Mouse (Mus musculus) ES-CJ7 (cell line): ENCODE measurements around the gene Vma21.
A peak's percentile ranks its signal among the peaks of the same experiment; 100 is the strongest.

Experiments
- DNase-seq: peaks from one replicate; pipeline ENCODE4 v3.0.0; 2011; ENCODE audit warnings: low read depth, low spot score

The Vma21 gene

DNA sequence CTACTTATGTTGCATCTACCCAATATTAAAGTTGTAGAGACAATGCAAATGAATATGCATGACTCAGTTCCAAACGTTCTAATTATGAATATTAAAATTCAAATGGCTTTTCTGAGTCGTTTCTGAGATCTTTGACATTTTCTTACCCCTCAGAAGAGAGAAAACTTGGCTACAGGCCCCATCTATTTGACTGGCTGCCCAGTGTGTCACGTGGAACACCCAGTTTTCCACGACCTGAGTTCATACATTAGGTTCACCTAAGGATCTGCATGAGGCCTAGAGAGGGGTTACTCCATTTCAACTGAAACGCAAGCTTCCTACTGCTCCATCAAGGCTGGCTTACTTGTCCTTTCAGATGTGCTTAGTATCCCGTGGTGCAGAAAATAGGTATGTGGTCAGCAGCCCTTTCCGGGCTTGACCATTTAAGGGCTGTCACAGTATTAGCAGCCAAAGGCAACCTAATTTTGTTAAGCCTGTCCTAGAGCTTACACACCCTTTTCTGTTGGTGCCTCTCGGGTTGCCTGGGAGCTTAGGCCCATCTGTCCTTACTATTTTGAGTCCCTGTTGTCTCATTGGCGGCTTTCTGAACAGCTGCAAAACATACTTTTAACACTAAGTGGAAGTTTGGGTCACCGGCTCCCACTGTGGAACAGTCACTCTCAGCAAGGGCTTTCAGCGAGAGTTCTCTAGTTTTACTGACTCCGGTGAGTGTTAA is at the start of gene Vma21:
Vma21 (plus strand) TSS at position 294 of the 715 bp plus-strand sequence.
- peak; percentile 1 for DNase-seq

DNA sequence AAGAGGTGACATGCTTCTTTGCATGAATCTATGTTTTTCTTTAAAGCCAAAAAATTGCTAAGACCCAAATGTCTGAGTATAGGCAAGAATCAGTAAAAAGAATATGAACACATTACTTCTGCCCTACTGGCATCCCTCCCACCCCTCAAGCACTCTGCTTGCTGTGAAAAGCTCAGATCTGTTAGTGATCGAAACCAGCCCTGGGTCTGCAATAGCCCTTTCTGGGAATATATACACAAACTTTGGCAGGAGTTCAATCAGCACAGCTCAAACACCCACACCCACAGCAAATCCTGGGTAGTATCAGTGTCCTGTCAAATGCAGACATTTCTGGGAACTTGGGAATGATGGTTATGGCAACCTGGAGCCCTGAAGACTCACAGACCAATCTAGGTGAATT is 47.8 kb upstream of the Vma21 start:
- DNase-seq: no peak

DNA sequence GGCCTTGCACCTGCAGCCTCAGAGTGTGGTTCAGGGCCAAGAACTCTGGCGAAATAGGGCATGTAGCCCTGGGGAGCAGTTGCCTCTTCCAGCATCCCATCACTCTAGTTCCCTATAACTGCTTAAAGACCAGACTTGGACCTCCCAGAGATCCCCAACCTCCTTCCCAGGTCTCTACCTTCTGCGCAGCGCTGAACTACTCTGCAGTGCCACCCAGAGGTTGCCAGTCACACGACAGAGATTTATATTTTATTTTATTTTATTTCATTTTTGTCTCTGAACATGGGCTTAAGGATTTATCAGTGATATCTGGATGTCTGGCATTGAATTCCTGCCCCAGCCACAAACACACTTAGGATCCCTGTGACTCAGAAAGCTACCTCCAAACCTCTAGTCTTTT is 24.6 kb upstream of the Vma21 start:
- DNase-seq: no peak

DNA sequence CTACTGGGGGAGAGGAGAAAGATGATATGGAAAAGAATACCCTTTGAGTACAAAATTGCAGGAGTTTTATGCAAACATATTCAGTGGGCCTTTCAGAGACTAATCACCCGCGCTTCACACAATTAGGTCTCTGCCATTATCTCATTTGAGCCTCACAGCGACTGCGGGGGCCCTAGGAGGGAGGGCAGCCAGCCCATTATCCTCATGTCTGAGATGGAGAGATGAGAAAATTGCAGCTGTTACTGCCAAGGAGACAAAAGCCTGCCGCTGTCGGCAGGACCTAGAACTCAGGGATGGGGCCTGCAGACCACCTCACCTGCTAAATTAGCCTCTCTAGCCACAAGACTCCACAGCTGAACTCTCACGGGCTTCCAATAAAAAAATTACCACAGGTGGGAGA is 18.0 kb upstream of the Vma21 start:
- DNase-seq: no peak

DNA sequence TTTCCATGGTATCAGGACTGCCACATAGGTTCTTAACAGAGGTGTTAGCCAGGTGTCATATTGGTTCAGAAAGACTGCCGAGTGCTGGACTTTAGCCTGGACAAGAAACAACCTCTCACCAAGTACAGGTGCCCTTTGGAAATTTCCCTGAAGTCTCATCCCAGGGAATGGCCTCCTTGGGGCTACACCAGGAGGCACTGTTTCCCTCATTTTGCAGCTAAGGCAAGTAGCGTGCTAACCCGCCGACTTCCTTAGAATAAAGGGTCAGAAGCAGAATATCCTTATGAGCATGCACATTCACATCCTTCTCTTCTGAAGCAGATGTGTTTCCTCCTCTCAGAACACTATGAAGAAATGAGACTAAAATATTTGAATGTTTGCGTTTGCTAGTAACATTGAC is 16.8 kb upstream of the Vma21 start:
- peak; percentile 3 for DNase-seq

DNA sequence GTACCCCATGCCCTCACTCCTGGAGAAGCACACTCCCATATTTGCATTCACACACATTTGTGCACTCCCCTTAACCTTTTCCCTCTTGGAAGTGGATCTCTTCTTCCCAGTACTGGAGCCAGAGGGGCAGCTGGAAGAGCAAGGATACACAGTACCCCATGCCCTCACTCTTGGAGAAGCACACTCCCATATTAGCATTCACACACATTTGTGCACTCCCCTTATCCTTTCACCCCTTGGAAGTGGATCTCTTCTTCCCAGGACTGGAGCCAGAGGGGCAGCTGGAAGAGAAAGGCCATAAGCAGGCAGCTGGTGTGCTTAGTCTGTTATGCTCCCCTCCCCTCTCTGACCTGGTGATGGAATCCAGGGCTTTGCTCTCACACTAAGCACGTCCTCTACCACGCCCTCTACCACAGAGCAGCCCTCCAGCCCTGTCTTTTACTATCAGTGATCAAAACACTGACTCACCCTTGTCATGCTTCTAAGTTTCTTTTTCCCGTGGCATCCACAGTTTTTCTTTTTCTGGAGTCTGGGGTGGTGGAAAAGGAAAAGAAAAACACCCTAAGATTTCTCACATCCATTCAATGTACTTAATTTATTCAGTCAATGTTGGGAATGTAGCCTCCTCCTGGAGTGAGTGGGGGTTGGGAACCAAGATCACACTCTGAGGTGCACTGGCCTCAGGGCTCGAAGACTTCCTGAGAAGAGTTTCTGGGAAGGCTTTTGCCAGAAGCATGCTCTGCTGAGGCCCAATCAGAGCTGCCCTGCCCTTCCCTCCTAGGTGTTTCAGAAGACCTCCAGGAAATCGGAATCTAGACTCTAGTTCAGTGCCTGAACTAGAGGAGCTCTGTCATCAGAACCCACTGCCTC is 3.5 kb upstream of the Vma21 start:
- peak; percentile 4 for DNase-seq

DNA sequence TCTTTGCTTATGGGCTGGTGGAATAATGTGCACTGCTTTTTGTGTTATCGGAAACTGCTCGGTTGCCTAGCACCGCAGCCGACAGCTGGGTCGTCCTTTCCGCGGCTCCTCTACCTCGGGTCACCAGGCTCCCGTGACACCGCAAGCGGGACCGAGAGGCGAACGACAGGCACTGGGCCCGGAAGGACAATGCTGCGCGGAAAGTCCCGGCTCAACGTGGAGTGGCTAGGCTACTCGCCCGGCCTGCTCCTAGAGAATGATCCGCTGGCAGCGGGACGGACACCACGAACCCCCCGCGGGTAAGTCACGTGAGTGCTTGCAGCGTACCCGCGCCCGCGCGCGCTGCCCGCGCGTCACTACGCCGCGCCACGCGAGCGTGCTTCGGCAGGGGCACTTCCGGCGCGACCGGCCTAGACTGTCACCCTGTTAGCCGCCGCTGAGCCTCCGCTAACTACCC is 705 bp downstream of the Vma21 start:
- peak; percentile 74 for DNase-seq

DNA sequence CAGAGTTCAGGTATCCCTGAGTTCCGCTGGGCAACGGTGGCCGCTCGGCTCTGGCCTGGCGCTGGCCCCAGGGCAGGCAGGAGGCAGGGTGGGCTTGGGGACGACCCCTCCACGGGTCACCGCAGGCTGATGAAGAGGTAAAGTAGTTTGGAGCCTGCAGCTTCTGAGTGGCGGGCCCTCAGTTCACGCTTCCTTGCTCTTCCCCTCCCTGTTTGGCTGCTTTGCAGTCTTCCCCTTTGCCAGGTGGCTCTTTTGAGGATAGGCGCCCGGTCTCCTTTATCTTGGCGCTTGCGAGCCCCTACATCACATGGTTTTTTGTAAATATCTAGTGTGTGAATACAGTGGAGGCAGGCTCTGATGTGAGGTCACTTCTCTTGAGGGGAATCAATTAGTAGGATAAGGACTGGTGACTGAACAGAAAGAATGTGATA is 1.2 kb downstream of the Vma21 start:
- peak; percentile 2 for DNase-seq

DNA sequence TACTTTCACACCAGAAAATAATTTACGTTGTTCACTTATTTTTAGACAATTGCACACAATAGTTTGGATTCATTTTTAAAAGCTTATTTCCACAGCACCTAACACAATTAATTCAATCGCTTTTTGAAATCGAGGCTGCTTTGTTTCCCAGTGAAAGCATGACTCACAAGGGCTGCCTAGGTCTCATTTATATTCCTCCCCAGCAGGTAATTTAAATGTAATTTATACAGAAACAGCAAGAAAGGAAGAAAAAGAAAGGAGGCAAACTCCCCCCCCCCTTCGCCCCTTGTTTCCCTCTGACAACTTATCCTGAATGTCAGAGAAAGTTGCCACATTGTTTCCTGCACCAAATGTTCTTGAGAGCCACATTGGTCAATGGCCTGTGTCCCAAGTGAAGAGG is 23.2 kb downstream of the Vma21 start:
- DNase-seq: no peak

DNA sequence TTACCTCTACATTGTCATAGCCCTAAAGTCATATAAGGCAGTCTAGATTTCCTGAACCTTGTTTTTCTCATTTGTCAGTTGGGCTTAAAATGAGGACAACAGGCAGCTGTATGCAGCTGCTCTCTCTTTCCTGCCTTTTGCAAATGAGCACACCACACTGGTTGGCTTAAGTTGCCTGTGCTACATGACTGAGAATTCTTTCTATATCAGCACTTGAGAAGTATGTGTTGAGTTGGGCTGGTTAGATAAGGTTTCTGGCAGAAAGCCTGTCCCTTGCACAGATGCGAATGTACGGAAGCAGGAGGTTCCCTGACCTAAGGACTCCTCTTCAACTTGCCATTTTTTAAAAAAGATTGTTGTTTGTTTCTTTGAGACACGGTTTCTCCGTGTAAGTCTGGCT is 31.0 kb downstream of the Vma21 start:
- DNase-seq: no peak

DNA sequence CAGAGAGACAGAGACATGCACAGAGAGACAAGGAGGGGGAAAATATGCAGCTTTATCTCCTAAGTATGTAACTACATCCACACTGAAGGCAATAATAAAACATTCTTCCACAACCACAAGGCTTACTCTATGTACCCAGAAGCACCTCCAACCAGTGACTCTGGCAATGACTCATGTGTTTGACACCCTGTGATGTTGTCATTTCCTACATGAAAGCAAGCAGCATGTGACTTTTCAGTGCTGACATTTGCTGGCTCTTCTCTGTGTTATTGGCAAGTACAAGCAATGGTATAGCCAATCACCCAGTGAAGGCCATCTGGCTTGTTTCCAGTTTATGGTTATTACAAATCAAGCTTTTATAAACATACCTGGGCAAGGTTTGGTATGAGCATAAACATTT is 38.1 kb downstream of the Vma21 start:
- DNase-seq: no peak
